Mouse (Mus musculus): ENCODE data around the gene Gm20518.

DNA sequence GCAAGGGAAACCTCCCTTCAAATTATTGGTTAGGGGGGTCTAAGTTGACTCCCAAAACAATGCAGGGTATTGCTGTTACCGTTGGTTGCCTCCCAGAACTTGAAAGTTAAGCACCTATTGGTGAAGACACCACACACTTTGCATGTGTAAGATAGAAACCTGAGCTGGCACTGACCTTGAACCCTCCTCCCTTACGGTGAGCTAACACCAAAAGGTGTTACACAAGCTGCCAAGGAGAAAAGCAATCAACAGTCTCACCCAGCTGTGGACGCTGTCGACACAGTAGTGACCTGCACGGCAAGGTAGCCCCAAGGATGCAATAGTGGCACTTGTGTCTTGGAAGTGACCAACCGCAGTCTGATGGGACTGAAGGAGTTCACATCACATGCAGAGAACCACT, 7.4 kb downstream of the Gm20518 start:
- TF ChIP-seq CTCF (IDR thresholded peaks at IDR 0.05; ENCODE audit: extremely low read depth, insufficient read length, insufficient replicate concordance, low read depth, low read length) (no peak), POLR2A (IDR thresholded peaks at IDR 0.05; ENCODE audit: low read depth, low read length) (no peak)
